Mouse (Mus musculus): ENCODE measurements around the gene Chchd10.
A peak's percentile ranks its signal among the peaks of the same experiment; 100 is the strongest.
"Not testable (repeated sequence)": the region's sequence is repeated elsewhere in the genome, so short reads cannot be mapped to it uniquely, and the experiment has no call there.

Gene Chchd10

GRCm38 (mm10) chr10:75932891-75933290, at the start of gene Chchd10:
TSS of gene Chchd10 (plus strand) at chr10:75933130.
- DNase-seq (ENCODE audit: low read depth, low spot score) = no peak

- no peak for DNase-seq (ENCODE audit: low read depth, low spot score)
Observed at GRCm38 (mm10) chr10:75883232-75883552, 49.7 kb upstream of the Chchd10 start.

GRCm38 (mm10) chr10:75884742-75885141, 48.2 kb upstream of the Chchd10 start:
- DNase-seq (ENCODE audit: low read depth, low spot score) = no peak

- not testable (repeated sequence) for DNase-seq (ENCODE audit: low read depth, low spot score)
Observed at GRCm38 (mm10) chr10:75887504-75887903, 45.4 kb upstream of the Chchd10 start.

GRCm38 (mm10) chr10:75889406-75890153, 43.4 kb upstream of the Chchd10 start:
- DNase-seq (ENCODE audit: low read depth, low spot score) = no peak

- peak; percentile 96 for DNase-seq (ENCODE audit: low read depth, low spot score)
Observed at GRCm38 (mm10) chr10:75893089-75893750, 39.7 kb upstream of the Chchd10 start, which contains the start of gene Derl3. TSS of gene Derl3 (plus strand) at chr10:75893413.

GRCm38 (mm10) chr10:75894601-75895000, 38.3 kb upstream of the Chchd10 start:
- no peak for DNase-seq (ENCODE audit: low read depth, low spot score)

DNA sequence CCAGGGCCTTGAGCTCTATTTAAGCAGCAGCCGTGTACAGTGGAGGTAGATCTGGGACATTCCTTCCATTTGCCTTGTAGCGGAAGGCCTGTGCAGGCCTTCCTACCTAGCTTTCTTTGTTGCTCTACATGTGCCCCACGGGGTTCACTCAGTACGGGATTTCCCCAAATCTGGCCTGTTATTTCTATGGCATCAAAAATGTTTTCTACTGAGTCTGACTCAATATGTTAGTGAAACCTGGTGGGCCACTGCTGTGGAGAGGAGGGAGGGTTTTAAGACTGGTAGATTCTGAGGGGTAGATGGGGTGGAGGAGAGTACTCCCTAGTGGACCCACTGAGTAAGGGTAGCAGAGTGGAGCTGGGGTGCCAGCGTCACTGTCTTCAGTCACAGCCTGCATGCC, 37.2 kb upstream of the Chchd10 start:
- no peak for DNase-seq (ENCODE audit: low read depth, low spot score)

GRCm38 (mm10) chr10:75896208-75896607, 36.7 kb upstream of the Chchd10 start:
- DNase-seq (ENCODE audit: low read depth, low spot score) = no peak

GRCm38 (mm10) chr10:75897373-75897772, 35.6 kb upstream of the Chchd10 start:
- no peak for DNase-seq (ENCODE audit: low read depth, low spot score)

DNA sequence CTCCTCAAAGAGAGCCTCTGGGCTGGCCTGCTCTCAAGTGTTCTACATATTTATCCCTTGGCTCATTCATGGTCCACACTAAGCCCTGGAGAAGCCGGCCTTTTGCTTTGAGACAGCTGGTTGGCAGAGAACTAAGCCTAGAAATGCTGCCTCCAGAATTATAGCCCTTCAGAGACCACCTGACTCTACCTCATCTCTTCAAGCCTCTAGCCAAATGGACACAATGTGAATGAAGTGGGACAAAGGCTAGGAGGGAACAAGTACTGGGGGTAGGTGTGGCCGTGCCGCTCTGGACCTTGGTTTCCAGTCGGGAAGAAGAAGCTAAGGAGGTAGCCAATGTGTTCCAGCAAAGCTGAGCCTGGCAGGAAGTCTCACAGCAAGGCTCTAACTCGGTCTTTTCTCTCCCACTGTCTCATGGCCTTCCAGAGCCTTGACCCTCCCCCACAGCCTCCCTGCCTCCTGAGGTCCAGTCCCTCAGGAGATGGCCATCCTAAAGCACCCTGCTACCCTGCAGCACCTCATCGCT, 34.8 kb upstream of the Chchd10 start:
- no peak for DNase-seq (ENCODE audit: low read depth, low spot score)

GRCm38 (mm10) chr10:75898846-75899245, 34.1 kb upstream of the Chchd10 start:
- no peak for DNase-seq (ENCODE audit: low read depth, low spot score)

GRCm38 (mm10) chr10:75904391-75904790, 28.5 kb upstream of the Chchd10 start:
- DNase-seq (ENCODE audit: low read depth, low spot score) = no peak

DNA sequence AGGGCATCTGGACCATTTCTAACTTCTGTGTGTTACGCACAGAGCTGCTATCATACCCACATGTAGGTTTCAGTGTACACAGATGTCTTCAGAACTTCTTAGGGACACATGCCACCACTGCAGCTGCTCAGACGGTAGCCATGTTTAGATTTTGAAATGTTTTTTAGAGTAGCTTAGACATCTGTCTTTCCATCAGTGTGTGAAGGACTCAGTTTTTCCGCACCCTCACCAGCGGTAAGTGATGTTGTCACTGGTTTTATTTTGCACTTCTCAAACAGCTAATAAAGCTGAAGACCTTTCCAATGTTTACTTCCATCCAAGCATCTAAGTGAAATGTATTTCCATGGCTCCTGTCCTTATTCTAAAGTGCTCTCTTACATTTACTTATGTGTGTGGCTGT, 26.0 kb upstream of the Chchd10 start:
- DNase-seq (ENCODE audit: low read depth, low spot score) = no peak

GRCm38 (mm10) chr10:75910698-75911097, 22.2 kb upstream of the Chchd10 start:
- DNase-seq (ENCODE audit: low read depth, low spot score) = no peak

- DNase-seq (ENCODE audit: low read depth, low spot score) = no peak
Observed at GRCm38 (mm10) chr10:75913013-75913589, 19.8 kb upstream of the Chchd10 start.

- no peak for DNase-seq (ENCODE audit: low read depth, low spot score)
Observed at GRCm38 (mm10) chr10:75915557-75915956, 17.4 kb upstream of the Chchd10 start.

- no peak for DNase-seq (ENCODE audit: low read depth, low spot score)
Observed at GRCm38 (mm10) chr10:75916840-75917239, 16.1 kb upstream of the Chchd10 start.

DNA sequence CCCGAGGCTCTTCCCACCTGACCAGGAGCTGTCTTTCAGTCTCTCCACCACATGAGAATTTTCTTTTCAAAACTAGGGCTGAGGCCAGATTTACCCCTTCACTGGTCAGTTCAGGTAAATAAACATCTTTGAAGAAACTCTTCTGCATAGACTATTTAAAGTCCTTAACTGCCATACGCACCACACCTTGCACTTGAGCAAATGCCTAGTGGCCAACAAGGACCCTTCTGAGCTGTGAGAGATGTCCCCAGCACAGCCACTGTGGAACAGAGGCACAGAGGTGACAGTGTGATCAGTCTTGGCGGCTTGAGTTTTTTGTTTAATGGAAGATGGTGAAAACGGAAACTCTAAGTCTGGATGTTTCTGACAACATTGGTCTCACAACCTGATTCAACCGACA, 13.9 kb upstream of the Chchd10 start:
- DNase-seq (ENCODE audit: low read depth, low spot score) = no peak

DNA sequence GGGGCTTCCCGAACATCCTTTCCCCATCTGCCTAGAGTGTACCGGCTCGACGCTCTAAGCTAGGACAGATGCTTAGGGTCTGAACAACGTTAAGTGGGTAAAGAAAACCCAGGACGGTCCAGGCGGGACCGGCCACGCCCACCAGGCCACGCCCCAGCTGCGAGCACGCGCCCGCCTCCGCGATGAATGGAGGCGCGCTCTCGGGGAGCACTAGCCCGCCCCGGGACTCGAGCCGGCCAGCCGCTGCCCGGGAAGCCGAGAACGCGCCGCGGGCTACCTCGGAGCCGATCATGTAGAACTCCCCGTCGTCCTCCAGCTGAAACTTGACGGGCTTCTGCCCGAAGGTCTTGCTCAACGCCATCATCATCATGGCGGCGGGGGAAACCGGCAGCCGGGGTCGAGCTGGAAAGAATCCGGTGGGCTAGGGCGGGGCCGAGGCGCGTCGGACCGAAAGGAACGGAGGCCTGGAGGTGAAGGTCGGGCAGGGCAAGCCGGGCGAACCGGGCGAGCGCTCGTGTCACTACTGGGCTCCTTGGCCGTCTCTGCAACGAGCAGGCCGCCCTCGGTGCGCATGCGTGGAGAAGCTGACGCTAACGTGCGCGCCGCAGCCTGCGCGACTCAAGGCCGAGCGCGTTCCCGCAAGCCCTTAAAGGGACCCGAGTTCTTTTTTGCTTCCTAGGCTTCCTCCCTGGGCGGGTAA, 11.8 kb upstream of the Chchd10 start, which contains the start of gene Smarcb1:
TSS of gene Smarcb1 (minus strand) at position 592 of the 700 bp plus-strand sequence.
- peak; percentile 90 for DNase-seq (ENCODE audit: low read depth, low spot score)

DNA sequence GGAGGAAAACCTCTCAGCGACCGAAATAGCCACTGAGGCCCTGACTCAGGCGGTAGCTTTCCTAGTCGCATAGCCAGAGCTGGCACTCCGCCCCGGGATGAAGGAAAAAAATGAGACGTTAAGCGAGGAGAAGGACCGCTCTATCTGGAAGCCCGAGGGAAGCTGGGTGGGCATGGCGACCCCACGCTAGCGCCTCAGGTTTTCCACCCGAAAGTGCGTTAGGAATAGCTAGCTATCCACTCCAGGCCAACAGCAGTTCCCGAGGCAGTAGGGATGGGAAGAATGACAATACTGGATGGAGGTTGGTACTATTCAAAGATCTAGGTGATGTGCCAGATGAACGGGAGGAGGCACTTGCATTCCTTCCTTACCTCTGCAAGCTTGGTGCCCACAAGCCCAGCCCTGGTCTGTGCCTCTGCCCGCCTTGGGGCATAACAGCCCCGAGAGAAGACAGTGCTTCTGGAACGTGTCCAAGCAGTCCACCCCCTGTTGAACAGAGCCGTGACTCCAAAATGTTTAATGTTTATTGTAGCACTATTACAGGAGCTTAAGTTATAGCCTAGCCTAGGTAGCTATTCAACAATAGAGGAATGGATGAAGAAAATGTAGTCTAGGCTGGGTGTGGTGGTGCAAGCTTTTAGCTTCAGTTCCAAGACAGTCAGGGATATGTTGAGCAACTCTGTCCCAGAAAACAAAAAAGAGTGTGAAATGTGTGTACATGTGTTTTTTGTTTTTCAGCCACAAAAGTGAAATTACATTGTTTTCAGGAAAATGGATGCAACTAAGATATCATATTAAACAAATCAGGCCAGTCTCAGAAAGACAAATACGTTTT, 11.0 kb upstream of the Chchd10 start:
- DNase-seq (ENCODE audit: low read depth, low spot score) = no peak

Measured in brain, embryonic 18.5 days (tissue).